Mouse (Mus musculus) right cerebral cortex, adult 2 months (tissue): ENCODE data around the gene Itga9.

Experiments used
- DNase-seq, 2 experiments: peaks; one replicate each; pipeline ENCODE4 v3.0.0; 2021 to 2022; ENCODE audit warnings: low spot score in 2 of 2

Gene Itga9

DNA sequence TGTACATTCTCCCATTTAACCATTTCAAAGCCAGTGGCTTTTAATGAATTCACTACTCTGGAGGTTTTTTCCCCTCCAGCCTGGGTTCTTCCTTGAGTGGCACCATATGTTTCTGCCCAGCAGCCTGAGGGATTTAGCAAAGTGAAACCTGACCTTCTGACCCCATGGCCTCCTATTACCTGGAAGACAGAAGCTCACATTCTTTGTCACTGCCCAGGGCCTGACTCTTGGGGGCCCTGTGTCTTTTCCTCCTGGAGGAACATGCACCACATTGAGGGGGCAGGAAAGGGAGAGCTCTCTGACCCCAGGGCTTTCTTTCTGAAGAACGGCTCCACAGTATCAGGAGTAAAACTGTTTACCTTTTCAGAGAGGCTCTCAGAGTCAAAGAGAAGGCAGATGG lies 46.9 kb downstream of the Itga9 start:
- DNase-seq, result no peak

GRCm38 (mm10) chr9:118654969-118655368 lies 48.5 kb downstream of the Itga9 start:
- DNase-seq, result no peak

DNA sequence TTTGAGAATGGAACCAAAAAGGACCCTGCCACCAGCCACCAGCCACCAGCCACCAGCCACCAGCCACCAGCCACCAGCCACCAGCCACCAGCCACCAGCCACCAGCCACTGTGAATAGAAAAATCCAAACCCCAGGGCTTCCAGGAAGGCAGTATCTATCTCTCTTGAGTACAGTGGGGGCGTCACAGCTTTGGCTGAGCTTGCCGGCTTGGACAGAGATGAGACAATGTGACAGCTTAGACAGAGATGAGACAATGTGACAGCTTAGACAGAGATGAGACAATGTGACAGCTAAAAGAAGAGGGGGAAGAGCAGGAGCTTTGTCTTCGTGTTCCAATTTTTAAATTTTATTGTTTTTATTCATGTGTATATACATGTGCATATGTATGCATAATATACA lies 49.2 kb downstream of the Itga9 start:
- no peak for DNase-seq

DNA sequence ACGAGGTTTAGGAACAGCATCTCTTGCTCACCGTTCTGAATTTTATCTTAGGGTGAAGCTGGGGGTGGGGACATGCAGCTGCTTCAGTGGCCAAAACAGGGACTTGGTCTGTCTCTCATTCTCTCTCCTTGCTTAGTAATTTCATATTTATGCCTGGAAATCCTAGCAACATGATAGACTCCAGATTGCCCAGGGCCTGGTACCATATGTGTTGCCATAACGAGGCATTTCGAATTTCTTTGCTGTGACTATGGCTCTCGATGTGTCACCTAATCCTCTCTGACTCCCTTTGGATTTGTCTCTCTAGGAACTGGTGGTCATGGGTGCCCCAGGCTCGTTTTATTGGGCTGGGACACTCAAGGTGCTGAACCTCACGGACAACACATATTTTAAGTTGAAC lies 51.7 kb downstream of the Itga9 start:
- DNase-seq, result peak in 1 of 2 experiments; percentile 10

- no peak for DNase-seq
Measured at GRCm38 (mm10) chr9:118659809-118660208, 53.3 kb downstream of the Itga9 start.

GRCm38 (mm10) chr9:118660259-118660658 lies 53.8 kb downstream of the Itga9 start:
- DNase-seq, result no peak

- no peak for DNase-seq
Measured at GRCm38 (mm10) chr9:118662026-118662425, 55.5 kb downstream of the Itga9 start.

DNA sequence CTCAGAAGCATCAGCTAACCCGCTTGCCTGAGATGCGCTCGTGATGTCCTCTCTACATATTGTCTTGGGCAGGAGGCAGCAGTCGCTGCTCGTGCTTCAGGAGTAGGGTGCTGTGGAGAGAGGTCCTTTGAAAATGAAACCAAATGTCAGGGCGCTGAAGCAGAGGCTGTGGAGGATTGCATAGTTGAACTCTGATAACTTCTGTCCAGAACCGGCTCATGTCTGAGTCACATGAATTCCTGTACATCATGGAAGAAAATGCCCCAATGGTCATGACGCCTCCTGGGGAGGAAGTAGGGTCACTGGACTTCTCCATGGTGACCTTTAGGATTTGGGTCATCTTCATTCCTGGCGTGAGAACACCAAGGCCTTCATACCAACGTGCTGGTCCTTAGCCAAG lies 56.0 kb downstream of the Itga9 start:
- no peak for DNase-seq

DNA sequence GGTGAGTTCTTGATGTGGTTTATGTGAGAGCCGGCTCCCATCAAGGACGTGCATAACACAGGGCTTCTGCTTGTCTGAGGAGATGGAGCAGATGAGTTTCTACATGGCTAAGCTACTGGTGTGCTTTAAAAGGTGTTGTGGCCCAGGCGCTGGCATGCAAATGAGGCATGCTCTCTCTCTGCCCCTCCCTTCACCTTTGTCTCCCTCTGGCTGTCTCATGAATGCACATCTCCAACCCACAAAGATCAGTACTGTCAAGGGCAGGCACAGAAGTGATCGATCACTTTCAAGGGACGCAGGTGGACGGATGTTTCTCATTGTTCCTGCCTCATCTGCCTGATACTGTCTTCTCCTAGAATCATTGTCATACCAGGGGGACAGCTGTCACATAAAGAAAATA lies 57.4 kb downstream of the Itga9 start:
- DNase-seq, result no peak

GRCm38 (mm10) chr9:118666069-118666468 lies 59.6 kb downstream of the Itga9 start:
- no peak for DNase-seq

- DNase-seq, result no peak
Measured at GRCm38 (mm10) chr9:118669696-118670095, 63.2 kb downstream of the Itga9 start.

- no peak for DNase-seq
Measured at GRCm38 (mm10) chr9:118674277-118674676, 67.8 kb downstream of the Itga9 start.

DNA sequence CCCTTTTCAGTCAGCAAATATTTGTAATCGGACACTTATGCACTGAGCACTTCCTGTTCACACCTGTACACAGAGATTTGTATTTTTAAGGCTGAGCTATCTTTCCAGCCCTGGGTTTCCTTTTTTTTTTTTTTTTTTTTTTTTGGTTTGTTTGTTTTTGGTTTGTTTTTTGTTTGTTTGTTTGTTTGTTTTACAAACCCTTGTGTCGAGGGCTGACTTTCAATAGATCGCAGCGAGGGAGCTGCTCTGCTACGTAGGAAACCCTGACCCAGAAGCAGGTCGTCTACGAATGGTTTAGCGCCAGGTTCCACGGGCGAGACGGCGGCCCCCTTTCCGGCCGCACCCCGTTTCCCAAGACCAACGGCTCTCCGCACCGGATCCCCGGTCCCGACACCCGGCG lies 68.3 kb downstream of the Itga9 start:
- no peak for DNase-seq

- no peak for DNase-seq
Measured at GRCm38 (mm10) chr9:118675573-118676170, 69.2 kb downstream of the Itga9 start.

DNA sequence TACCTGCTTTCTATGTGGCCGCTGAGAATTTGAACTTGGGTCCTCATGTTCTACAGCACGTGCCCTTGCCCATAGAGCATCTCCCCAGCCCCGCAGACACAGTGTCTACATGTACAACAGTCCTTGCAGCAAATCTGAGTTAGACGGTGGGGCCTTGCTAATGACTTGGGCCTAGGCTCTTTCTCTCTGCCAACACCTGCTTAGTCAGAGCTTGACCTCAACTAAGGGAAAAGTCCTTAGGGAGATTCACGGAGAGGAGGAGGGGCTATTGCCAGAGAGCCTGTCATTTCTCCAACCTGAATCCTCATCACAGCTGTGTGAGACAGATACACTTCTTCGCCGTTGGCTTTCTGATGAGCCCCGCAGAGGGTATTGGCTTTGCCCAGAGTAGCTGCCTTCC lies 70.2 kb downstream of the Itga9 start:
- no peak for DNase-seq

- DNase-seq, result no peak
Measured at GRCm38 (mm10) chr9:118677349-118677748, 70.9 kb downstream of the Itga9 start.

DNA sequence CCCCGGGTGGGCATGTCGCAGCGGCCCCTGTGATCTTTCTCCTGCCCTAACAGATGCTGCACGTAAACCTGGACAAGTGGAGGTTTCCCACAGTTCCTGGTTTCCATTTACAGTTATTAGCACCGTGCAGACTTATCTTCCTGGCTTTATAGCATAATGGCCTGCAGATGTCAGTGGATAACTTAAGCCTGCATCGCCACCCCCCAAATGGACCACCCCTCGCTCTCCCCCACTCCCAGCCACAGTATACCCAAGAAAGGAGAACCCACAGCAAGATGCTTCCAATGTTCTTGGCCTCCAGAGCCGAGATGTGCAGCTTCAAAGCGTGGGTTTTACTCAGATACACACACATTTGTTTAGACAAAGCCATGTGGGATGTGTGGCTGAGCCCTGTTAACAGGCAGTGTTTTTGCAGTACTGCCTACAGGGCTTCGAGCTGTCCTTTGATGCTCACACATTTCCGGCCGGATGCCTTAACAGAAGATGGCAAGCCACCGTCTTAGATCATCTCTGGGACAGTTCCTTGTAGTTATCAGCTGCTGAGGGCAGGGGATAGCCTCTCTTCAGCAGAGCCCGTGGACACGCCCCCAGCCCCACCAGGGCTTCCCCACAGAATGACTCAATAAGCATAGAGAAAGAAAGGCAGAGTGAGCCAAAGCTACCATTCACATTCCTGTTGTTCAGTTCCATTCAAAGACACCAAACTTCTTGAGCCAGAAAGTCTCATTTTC lies 71.7 kb downstream of the Itga9 start:
- DNase-seq, result no peak

DNA sequence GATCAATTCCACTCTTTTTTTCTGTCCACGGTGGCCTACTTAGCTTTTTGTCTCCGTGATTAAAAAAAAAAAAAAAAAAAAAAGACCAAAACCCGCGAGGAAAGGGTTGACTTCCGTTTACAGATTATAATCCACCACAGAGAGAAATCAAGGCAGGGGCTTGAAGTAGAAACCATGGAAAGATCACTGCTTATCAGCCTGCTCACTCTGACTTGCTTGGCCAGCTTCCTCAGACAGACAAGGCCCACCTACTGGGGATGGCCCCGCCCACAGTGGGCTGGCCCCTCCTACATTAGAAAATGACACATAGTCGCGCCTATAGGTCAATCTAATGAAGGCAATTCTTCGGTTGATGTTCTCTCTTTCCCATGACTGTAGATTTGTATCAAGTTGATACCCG lies 72.3 kb downstream of the Itga9 start:
- no peak for DNase-seq

- no peak for DNase-seq
Measured at GRCm38 (mm10) chr9:118681506-118681905, 75.0 kb downstream of the Itga9 start.

- no peak for DNase-seq
Measured at GRCm38 (mm10) chr9:118682154-118682553, 75.7 kb downstream of the Itga9 start.

DNA sequence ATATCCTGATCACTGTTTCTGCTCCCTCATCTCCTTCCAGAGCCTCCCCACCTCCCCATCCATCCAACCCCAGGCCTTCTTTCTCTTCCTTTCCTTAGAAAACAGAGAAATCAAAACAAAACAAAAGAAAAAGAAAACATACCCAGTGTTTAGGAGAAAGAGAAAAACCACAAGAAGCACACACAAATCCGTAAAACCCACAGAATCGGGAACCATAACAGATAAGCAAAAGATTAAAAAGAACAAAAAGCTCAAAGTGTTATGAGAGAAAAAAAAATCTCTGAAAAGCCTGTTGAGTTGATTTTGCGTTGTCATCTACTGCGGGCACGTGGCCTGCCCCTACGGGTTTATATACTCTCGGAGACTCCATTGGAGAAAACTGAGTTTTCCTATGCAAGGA lies 77.0 kb downstream of the Itga9 start:
- no peak for DNase-seq

GRCm38 (mm10) chr9:118684343-118684742 lies 77.9 kb downstream of the Itga9 start:
- DNase-seq, result no peak

GRCm38 (mm10) chr9:118686166-118686961 lies 79.9 kb downstream of the Itga9 start:
- no peak for DNase-seq
